Mouse (Mus musculus): ENCODE measurements around the gene Shroom3.
A peak's percentile ranks its signal among the peaks of the same experiment; 100 is the strongest.

Gene Shroom3

GRCm38 (mm10) chr5:92983942-92984341 is 300.7 kb downstream of the Shroom3 start:
- no peak for DNase-seq

DNA sequence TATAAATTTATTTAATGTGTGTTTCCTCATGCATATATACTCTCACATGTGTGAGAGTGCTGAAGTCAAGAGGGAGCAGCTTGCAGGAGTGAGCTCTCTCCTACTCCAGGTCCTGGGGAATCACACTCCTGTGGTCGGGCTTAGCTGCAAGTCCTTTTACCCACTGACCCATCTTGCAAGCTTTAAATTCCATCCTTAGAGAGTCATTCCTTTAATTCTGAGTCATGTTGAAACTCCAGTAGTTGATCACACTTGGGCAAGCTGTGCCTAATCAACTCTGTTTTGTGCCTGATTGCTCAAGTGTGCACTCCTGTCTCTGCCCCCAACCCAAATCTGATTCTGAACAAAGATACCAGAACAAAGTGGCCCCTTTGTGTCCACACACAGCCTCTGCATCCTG is 301.5 kb downstream of the Shroom3 start:
- DNase-seq, result no peak

DNA sequence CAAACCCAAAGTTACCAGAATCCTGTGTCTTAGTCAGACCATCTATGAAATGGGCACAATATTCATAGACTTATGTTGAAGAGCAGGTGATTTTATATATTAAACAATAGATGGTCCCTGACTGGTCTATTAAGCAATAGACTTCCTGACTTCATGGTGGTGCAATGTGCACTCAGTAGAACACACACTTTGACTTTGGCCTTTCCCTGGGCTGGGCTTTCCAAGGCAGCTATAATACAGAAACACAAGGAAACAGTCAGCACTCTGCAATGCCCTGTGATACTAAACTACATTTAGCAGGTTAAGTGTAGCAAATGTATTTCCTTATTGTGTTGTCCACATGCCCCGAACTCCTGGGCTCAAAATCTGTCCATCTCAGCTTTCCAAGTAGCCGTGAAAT is 302.2 kb downstream of the Shroom3 start:
- no peak for DNase-seq

DNA sequence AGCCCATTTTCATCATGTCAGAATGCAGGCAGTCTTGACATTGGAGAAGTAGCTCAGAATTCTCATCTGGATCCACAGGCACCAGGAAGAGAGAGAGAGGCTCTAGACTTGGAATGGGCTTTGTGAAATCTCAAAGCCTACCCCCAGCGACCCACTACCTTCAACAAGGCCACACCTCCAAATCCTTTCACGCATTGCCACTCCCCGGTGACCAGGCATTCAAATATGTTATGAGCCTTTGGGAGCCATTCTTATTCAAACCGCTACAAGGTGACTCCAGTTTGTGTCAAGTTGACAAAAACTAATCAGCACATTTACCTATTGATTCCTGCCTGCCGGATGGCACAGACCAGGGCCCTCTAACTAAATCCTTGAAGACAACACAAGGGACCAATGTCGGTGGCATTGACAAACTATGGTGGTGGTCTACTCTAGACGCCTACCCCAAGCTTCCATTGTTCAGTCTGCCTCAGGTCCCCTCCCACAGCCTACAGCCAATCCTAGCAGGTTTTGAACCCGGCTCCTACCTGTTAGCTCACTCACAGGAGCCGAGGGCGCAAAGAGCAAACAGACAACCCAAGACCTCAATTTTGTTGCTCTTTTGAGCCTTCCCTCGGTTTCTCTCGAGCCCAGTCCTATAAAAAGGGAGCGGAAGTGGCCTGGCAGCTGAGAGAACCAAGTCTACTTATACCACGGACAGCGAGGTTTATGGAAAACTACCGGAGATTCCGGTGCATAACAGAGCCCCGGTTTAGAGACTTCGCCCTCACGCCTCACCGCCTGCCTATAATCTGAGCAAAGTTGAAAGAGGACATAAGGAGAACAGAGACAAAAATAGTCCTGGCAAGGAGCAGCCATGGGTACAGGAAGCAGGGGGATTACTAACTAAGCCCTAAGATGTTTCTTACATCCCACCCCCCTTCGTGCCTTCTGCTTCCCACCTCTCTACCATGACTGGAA is 303.7 kb downstream of the Shroom3 start:
- DNase-seq, result peak in 1 of 2 experiments; percentile 24

DNA sequence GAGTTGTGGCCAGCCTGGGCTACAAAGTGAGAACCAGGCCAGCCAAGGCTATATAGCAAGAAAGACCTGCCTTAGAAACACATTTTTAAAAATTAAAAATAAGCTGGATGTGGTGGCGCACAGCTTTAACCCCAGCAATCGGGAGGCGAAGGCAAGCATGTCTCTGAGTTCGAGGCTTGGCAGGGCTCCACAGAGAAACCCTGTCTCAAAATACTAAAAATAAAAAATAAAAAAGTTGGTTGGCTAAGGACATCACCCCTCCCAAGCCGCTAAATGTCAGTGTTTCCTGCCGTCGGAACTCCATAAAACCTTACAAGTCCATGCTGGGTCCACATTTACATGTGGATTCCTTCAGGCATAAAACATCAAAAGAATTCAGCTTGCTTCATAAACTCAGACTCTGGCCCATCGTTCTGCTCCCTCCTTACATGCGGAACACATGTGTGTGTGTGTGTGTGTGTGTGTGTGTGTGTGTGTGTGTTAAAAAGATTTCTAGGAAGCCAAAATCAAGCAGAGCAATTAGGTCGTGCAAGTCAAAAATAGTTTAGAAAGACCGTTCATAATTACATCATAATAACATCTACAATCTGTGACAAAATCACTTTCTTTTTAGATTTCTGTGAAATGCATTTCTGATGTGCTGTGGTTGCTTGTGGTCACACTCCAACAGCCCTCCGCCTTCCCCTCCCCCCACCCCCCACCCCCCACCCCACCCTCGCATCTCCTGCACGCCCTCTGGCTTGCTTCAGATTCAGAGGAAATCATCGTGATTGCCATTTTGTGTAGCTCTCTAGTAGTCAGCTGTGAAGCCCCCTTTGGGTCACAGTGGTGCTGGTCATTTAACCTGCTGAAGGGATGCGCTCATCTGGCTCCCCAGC is 304.9 kb downstream of the Shroom3 start:
- no peak for DNase-seq

DNA sequence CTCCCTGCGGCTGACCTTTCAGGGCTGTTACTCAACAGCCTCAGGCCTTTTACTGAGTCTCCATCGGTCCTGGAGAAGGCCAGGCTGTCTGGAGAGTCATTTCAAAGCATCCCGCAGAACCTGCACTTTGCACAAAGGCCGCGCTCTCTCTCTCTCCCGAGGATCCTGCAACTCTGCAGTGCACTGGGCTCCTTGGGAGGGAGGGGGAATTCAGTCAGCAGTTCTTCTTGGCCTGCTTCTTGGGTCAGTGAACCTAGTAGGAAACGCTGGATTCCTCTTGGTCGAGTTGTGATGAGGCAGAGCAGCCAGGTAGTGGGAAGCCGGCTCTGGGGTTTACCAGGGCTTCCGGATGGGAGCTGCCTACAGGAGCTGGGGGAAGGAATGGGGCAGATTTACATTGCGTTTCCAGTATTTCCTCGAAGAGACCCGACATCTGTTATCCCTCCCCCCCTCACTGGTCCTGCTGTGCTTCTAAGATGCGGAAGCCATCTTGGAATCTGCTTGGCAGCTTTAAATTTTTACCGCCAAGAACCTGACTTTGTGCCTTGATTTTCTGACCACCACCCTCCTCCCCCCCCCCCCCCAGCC is 305.6 kb downstream of the Shroom3 start:
- no peak for DNase-seq

GRCm38 (mm10) chr5:92992106-92992505 is 308.9 kb downstream of the Shroom3 start:
- no peak for DNase-seq

DNA sequence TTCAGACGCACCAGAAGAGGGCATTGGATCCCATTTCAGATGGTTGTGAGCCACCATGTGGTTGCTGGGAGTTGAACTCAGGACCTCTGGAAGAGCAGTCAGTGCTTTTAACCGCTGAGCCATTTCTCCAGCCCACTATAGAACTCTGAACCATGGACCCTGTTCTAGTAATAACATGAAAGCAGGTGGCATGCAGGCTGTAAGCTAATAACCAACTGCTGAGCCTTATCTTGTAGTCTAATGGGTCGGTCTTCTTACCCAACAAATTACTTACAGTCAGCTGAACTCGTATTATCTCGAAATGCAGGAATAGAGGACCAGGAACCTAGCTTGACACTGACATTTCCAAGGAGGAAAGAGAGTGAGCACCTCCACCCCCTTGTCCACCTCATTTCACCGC is 311.1 kb downstream of the Shroom3 start:
- DNase-seq, result no peak

GRCm38 (mm10) chr5:92994861-92995260 is 311.6 kb downstream of the Shroom3 start:
- DNase-seq, result no peak

DNA sequence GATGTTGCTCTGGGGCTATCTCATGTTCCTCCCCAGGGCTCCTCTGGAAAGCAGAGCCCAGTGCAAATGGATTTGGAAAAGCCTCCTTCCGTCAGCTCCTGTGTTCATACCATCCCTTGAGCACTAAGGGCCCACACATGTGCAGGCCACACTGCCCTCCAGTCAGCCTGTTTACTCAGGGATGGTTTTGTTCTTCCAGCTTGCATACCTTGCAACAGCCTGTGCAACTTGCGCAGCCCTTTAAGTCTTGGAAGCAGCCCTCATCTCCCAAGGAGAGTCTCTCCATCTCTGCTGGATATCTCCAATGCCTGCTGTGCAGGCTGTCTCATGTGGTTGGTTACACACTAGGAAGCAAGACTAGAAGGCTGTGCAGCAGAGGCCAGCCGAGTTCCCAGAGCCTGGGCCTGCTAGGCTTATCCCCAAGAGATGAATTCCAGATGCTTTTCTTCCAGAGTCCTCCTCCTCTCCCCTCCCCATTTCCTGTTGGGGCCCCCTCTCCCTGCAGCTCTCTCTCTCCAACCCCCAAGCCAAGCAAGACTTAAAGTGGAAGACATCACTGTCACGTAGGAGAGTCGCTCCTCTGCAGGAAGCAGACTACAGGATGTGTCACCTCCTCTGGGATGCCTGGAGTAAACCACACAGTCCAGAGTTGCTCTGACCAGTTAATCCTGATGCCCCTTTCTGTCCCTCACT is 314.3 kb downstream of the Shroom3 start:
- DNase-seq, result no peak

- DNase-seq, result no peak
Measured at GRCm38 (mm10) chr5:92998494-92999016, 315.3 kb downstream of the Shroom3 start.

- DNase-seq, result no peak
Measured at GRCm38 (mm10) chr5:93000060-93000459, 316.8 kb downstream of the Shroom3 start.

DNA sequence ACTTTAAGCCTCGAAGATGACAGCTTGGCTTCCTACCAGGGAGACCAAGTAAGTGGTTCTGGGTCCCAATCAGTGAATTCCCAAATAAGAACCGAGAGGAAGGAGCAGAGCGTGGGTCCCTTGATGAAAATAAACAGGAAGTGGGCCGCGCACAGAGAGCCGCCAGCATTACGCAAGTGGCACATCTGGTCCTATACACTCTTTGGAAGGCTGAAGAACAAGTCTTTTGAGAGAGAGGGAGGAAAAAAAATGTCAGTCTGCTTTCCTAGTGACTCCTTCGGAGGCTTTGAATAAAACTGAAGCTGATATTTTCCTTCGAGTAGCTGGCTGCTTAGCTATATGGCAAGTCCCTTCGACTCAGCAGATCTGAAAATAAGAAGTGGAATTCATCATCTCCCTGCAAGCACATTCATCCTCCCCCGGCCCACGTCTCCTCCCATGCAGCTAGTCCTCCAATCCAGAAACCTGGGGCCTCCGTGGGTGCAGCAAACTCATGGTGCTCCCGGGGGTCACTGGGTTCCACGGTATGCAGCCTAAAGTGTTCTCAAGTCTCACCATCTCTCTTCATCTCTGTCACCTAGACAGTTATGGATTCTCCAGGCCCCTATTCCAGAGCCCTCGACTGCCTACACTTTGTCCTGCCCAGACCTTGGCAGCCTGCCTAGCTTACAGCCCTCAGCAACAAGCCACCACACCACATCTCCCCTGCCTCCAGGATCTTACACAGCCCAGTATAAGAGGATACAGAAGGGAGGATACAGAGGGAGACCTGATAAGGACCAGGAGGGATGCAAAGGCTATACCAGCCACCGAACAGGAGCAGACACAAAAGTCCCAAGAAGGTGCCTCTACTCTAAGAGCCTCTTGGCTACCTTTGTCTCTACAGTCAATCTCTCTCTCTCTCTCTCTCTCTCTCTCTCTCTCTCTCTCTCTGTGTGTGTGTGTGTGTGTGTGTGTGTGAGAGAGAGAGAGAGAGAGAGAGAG is 317.8 kb downstream of the Shroom3 start:
- no peak for DNase-seq

DNA sequence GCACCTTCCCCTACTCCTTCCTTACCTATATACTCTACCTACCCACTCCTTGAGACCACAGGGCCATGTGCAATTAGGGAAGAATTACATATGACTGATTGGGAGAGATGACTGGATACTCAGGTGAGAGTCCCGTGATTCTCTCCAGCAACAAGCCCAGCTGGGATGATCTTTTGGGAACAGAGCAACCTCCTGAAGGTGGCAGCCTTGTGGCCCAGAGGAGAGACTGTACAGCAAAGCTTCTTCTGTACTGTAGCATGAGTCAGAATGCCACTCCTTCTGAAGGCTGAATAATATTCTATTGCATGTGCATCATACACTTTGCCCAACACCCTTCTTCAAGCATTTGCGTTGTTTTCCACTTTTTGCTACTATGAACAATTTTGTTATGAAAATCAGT is 319.4 kb downstream of the Shroom3 start:
- no peak for DNase-seq

DNA sequence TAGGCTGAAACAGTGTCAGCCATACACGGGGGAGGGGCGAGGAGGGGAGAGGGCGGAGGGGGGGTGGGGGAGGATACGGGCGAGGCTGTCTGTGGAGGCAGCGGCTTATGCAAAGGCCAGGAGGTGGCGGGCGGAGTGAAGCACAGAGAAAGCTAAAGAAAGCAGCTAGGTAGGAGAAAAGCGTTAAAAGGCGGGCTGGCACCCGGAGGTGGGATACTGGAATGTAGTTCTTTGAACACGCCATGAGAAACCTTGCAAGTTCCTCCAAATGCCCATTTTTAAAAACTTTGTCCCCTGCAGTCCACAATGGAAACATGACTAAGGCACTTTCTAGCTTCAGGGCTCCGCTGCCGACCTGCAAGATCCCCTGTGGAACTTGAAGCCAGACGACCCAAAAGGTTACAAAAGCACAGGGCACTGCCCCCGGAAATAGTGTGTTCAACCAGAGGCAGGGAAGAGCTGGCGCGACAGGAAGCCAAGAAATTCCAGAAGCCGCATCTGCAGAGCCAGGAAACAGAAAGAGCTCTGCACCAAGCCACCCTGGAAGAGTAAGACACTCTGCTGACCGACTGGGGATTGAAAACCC is 322.1 kb downstream of the Shroom3 start:
- no peak for DNase-seq

DNA sequence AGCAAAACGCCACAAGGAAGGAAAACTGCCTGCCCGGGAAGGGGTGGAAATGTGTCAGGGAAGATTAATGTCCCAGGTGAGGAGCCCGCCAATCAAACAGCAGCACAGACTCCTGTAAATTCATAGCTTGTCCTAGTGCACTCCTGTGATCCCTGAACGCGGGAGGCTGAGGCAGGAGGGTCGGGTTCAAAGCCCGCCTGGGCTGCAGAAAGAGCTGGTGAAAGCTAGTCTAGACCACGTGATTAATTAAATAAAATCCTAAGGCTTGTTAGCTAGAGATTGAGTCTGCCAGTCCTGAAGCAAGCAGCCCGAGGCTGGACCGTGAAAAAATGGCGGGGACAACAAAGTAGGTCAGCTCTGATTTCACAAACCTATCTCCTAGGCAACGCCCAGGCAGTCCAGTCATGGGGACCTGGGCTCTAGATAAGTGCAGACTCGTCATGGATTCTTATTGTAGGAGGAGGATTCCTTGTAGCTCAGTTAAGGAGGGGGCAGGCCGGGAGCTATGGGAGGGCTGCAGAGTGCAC is 322.6 kb downstream of the Shroom3 start:
- DNase-seq, result no peak

GRCm38 (mm10) chr5:93008256-93008655 is 325.0 kb downstream of the Shroom3 start:
- DNase-seq, result no peak
